Comparison of ENCODE assay signal across 8 mouse cellular contexts in the genomic region with DNA sequence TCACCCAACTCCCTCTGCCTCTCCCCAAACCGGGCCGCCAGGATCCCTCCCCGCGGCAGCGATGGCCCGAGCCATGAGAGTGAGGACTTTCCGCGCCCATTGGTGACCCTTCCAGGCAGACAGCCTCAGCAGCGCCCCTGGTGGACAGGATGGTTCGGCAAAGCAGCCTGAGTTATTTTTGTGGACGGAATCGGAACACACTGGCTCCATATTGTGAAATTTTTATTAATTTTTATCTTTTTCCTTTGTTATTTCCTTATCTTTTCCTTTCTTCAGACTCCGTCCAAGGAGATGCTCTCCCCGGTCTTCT. TPM values are rescaled to one million over a fixed set of nuclear protein-coding genes. Genes with fewer than 3 reads are reported as not detected.
DNase-seq lines count a peak whose midpoint lies in the region; TF ChIP-seq lines count a peak whose summit lies in the region.

No protein-coding gene starts in this region.

- peaks cover 64% of the 10 kb centered on the region for H3K36me3 ChIP-seq in ES-Bruce4 (ENCODE audit: control insufficient read depth, insufficient read depth, low read length, poor library complexity, severe bottlenecking)

- TF ChIP-seq EP300 in ES-Bruce4 (IDR thresholded peaks at IDR 0.05; ENCODE audit: insufficient read depth, low read depth, low read length), result no peak

- peak; percentile 80 for TF ChIP-seq CTCF in ES-Bruce4 (IDR thresholded peaks at IDR 0.05; ENCODE audit: low read depth, low read length)

- H3K9ac ChIP-seq in ES-Bruce4 (ENCODE audit: low read depth, poor library complexity, severe bottlenecking), result no peak overlapping the region

- no peaks in the 10 kb centered on the region for H3K9me3 ChIP-seq in ES-Bruce4 (replicated peaks; ENCODE audit: control insufficient read depth, insufficient read depth, low read length, poor library complexity, severe bottlenecking)

- H3K27ac ChIP-seq in ES-Bruce4 (ENCODE audit: insufficient read depth, low read length), result no peak overlapping the region

- no peak overlapping the region for H3K4me3 ChIP-seq in ES-Bruce4 (ENCODE audit: low read depth, low read length)

- DNase-seq in adrenal gland, adult 2 months, result peak; percentile 56
- DNase-seq in adrenal gland, adult 8-10 months, result no peak
- DNase-seq in layer of hippocampus, postnatal 10 days (ENCODE audit: low spot score in 2 of 2), result peak; percentile 78
- no peak for DNase-seq in layer of hippocampus, adult 8-10 months (ENCODE audit: low spot score in 2 of 2)
- DNase-seq in cerebellum, postnatal 14 days, result peak; percentile 84 to 95
- peak; percentile 83 to 86 for DNase-seq in kidney, postnatal 4 days
- DNase-seq in thymus, postnatal 25 days, result peak; percentile 30

- H3K27me3 ChIP-seq in ES-Bruce4 (ENCODE audit: control insufficient read depth, insufficient read depth, low read length, poor library complexity, severe bottlenecking), result no peaks in the 10 kb centered on the region

- no peaks in the 10 kb centered on the region for H3K4me1 ChIP-seq in ES-Bruce4 (ENCODE audit: control insufficient read depth, insufficient read depth, low read length)

- no peak for TF ChIP-seq POLR2A in ES-Bruce4 (IDR thresholded peaks at IDR 0.05; ENCODE audit: insufficient read depth, low read length)

RNA-seq across cellular contexts. Expression of a gene that starts 8.0 kb away (rescaled TPM):
- 10 to 100 TPM; 48.3 to 94.0 TPM for total RNA-seq in adrenal gland, adult 2 months (2021)
- polyA plus RNA-seq in adrenal gland, adult 2 months (2012; rRNA removed), result 97.8 and 115 TPM in 2 replicates
- total RNA-seq in adrenal gland, adult 8-10 months (2022), result 100 to 1,000 TPM in 2 of 4 experiments, 10 to 100 TPM in 2; 47.6 to 119 (median 92.8) TPM
- 10 to 100 TPM; 16.2 to 17.4 TPM for total RNA-seq in layer of hippocampus, postnatal 10 days (2021)
- 10 to 100 TPM; 14.2 to 19.7 (median 19.0) TPM for total RNA-seq in layer of hippocampus, adult 8-10 months (2022)
- polyA plus RNA-seq in ES-Bruce4 (2011; ENCODE audit: insufficient read depth, insufficient read length, low read depth, missing spikeins), result 4.1 and 4.6 TPM in 2 replicates

RNA-seq across cellular contexts. Expression of a gene that starts 12.7 kb away (rescaled TPM):
- total RNA-seq in adrenal gland, adult 2 months (2021), result 100 to 1,000 TPM; 141 to 286 TPM
- 346 and 350 TPM in 2 replicates for polyA plus RNA-seq in adrenal gland, adult 2 months (2012; rRNA removed)
- 100 to 1,000 TPM; 193 to 274 (median 215) TPM for total RNA-seq in adrenal gland, adult 8-10 months (2022)
- 100 to 1,000 TPM; 190 to 194 TPM for total RNA-seq in layer of hippocampus, postnatal 10 days (2021)
- total RNA-seq in layer of hippocampus, adult 8-10 months (2022), result 100 to 1,000 TPM; 209 to 234 (median 222) TPM
- 333 and 355 TPM in 2 replicates for polyA plus RNA-seq in ES-Bruce4 (2011; ENCODE audit: insufficient read depth, insufficient read length, low read depth, missing spikeins)

RNA-seq across cellular contexts. Expression of a gene that starts 22.9 kb away (rescaled TPM):
- 10 to 100 TPM; 31.4 to 37.0 TPM for total RNA-seq in adrenal gland, adult 2 months (2021)
- polyA plus RNA-seq in adrenal gland, adult 2 months (2012; rRNA removed), result 79.6 and 84.5 TPM in 2 replicates
- total RNA-seq in adrenal gland, adult 8-10 months (2022), result 10 to 100 TPM; 31.5 to 52.2 (median 34.5) TPM
- total RNA-seq in layer of hippocampus, postnatal 10 days (2021), result 10 to 100 TPM; 93.5 to 99.9 TPM
- 10 to 100 TPM; 35.0 to 44.1 (median 40.9) TPM for total RNA-seq in layer of hippocampus, adult 8-10 months (2022)
- 37.9 and 48.6 TPM in 2 replicates for polyA plus RNA-seq in ES-Bruce4 (2011; ENCODE audit: insufficient read depth, insufficient read length, low read depth, missing spikeins)

RNA-seq across cellular contexts. Expression of a gene that starts 35.3 kb away (rescaled TPM):
- 10 to 100 TPM; 36.1 to 38.5 TPM for total RNA-seq in adrenal gland, adult 2 months (2021)
- polyA plus RNA-seq in adrenal gland, adult 2 months (2012; rRNA removed), result 150 and 161 TPM in 2 replicates
- 10 to 100 TPM; 40.6 to 81.6 (median 61.5) TPM for total RNA-seq in adrenal gland, adult 8-10 months (2022)
- total RNA-seq in layer of hippocampus, postnatal 10 days (2021), result 10 to 100 TPM; 79.3 to 86.2 TPM
- total RNA-seq in layer of hippocampus, adult 8-10 months (2022), result 100 to 1,000 TPM in 2 of 4 experiments, 10 to 100 TPM in 2; 85.0 to 114 (median 103) TPM
- 10.7 and 16.9 TPM in 2 replicates for polyA plus RNA-seq in ES-Bruce4 (2011; ENCODE audit: insufficient read depth, insufficient read length, low read depth, missing spikeins)

RNA-seq across cellular contexts. Expression of a gene that starts 41.4 kb away (rescaled TPM):
- total RNA-seq in adrenal gland, adult 2 months (2021), result 10 to 100 TPM; 54.6 to 54.8 TPM
- polyA plus RNA-seq in adrenal gland, adult 2 months (2012; rRNA removed), result 71.1 and 71.2 TPM in 2 replicates
- 10 to 100 TPM; 53.4 to 67.8 (median 64.5) TPM for total RNA-seq in adrenal gland, adult 8-10 months (2022)
- 10 to 100 TPM; 72.0 to 73.6 TPM for total RNA-seq in layer of hippocampus, postnatal 10 days (2021)
- 10 to 100 TPM; 60.0 to 74.4 (median 63.5) TPM for total RNA-seq in layer of hippocampus, adult 8-10 months (2022)
- 34.8 and 40.5 TPM in 2 replicates for polyA plus RNA-seq in ES-Bruce4 (2011; ENCODE audit: insufficient read depth, insufficient read length, low read depth, missing spikeins)

Comparison
In these comparisons a context has a peak if more than half of its experiments do, and no peak if none do; other contexts are left out.
1. DNase-seq: peak in adrenal gland, adult 2 months (single experiment), layer of hippocampus, postnatal 10 days (2 of 2), cerebellum, postnatal 14 days (2 of 2), kidney, postnatal 4 days (2 of 2) and thymus, postnatal 25 days (single experiment); none in adrenal gland, adult 8-10 months (single experiment) and layer of hippocampus, adult 8-10 months (0 of 2).